Mouse (Mus musculus): ENCODE measurements at regions not wholly inside any gene's neighbourhood (a gene's known extent, or its start where the extent isn't known, plus 50 kb on each side); places are given as distances from the start of the nearest gene placed in this dataset.

DNA sequence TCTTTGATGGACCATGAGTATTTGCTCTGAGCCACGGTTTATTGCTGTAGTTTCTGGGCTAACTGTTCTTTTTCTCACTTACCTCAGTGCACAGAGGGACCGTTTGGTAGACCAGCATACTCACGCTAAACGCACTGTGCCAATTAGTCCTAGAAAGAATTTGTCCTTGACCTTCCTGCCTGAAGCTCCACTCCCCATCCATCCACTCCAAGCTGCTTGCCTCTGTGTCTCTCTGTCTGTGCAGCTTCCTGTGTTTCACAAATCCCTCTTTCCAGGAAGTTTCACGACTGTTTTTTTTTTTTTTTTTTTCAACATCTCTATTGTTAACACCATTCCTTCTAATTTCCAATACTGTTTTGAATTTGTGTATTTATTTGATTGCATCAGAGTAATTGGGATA is 116.8 kb downstream of the Btg1 start:
- no peak for TF ChIP-seq CTCF (IDR thresholded peaks at IDR 0.05; ENCODE audit: extremely low read depth, insufficient read length, insufficient replicate concordance, low read depth, low read length)
- no peak for TF ChIP-seq POLR2A (IDR thresholded peaks at IDR 0.05; ENCODE audit: low read depth, low read length)
